Mouse (Mus musculus) embryonic facial prominence, embryonic 14.5 days (tissue): Measurements from ENCODE around the gene Gm13275. TPM values are rescaled to one million over a fixed set of nuclear protein-coding genes. Genes with fewer than 3 reads are reported as not detected.
"Not testable (repeated sequence)": the region's sequence is repeated elsewhere in the genome, so short reads cannot be mapped to it uniquely, and the experiment has no call there.

Source experiments
- ATAC-seq: fragments of 200-750 bp; cut with Nextera tagmentation; 2 replicates; pipeline ENCODE4 v1.8.0; 2017; ENCODE audit warnings: low read depth, moderate number of reproducible peaks, moderate TSS enrichment
- DNase-seq: peaks from one replicate; pipeline ENCODE4 v3.0.0-alpha.2; 2015; ENCODE audit warnings: low spot score
- H3K27ac ChIP-seq: fragments of 300-500 bp; sonication (generic); replicated peaks from 2 replicates; pipeline ENCODE4 v1.5.1; 2014; ENCODE audit warnings: low read depth, mild to moderate bottlenecking, low read length, moderate library complexity
- H3K27me3 ChIP-seq: fragments of 300-500 bp; sonication (generic); replicated peaks from 2 replicates; pipeline ENCODE4 v1.6.1; 2014; ENCODE audit warnings: low read length; ENCODE audit not compliant: control insufficient read depth, insufficient read depth
- H3K36me3 ChIP-seq: fragments of 300-500 bp; sonication (generic); 2 replicates; pipeline ENCODE4 v1.6.1; 2014; ENCODE audit warnings: low read length, mixed read lengths; ENCODE audit not compliant: control insufficient read depth, insufficient read depth
- H3K4me1 ChIP-seq: fragments of 300-500 bp; sonication (generic); 2 replicates; pipeline ENCODE4 v1.6.1; 2014; ENCODE audit warnings: antibody characterized with exemption, low read length; ENCODE audit not compliant: control insufficient read depth, insufficient read depth
- H3K4me2 ChIP-seq: fragments of 300-500 bp; sonication (generic); 2 replicates; pipeline ENCODE4 v1.6.1; 2014; ENCODE audit warnings: low read depth, mild to moderate bottlenecking, low read length, moderate library complexity, mixed read lengths
- H3K4me3 ChIP-seq: fragments of 300-500 bp; sonication (generic); 2 replicates; pipeline ENCODE4 v1.5.1; 2014; ENCODE audit warnings: low read depth, mild to moderate bottlenecking, low read length
- H3K9ac ChIP-seq: fragments of 300-500 bp; sonication (generic); 2 replicates; pipeline ENCODE4 v1.6.1; 2014; ENCODE audit warnings: low read depth, mild to moderate bottlenecking, low read length, moderate library complexity, mixed read lengths
- H3K9me3 ChIP-seq: fragments of 300-500 bp; sonication (generic); 2 replicates; pipeline ENCODE4 v1.6.1; 2016; ENCODE audit warnings: low read length; ENCODE audit not compliant: control insufficient read depth
- WGBS: fragments of 180-500 bp; shearing (Covaris S2); extraction: QIAGEN DNeasy Blood & Tissue Kit; methylation state at CpG from one replicate; pipeline ENCODE4 v1.1.7; 2014; 5-methylcytosine and 5-hydroxymethylcytosine counted together
- polyA plus RNA-seq: library from polyadenylated mRNA; unstranded; fragments of >200 nt; fragmentation: Nextera tagmentation; extraction: Ambion mirVana; gene quantifications from 2 replicates; pipeline ENCODE4 v1.2.1, GENCODE M21; 2014

The Gm13275 gene
- not detected in 2 replicates for polyA plus RNA-seq

DNA sequence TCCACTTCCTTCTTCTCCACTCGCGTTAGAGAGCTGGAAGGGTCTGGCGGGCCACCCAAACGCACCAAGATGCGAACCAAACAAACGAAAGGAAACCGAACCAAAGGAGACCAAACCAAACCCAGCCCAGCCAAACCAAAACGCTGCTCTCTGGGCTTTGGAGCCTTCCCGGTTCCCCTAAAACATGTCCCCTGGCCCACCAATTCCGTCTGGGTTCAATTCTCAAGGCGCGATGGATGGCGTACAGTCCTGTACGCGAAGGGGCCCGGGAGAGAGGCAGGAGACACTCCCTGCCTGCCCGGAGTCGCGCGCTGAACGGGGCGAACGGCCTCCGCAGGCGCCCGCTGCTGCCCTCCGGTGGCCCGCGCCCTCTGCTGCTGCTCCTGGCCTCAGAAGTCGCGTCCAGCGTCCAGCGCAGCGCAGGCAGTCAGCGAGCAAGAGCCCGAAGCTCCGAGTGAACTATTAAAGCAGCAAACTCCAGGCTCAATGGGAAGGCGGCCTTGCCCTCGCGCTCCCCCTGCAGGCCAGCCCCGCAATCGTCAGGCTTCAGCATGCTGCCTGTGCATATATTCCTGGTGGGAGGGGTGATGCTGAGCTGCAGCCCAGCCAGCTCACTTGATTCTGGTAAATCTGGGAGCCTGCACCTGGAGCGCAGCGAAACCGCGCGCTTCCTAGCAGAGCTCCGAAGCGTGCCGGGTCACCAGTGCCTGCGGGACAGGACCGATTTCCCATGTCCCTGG, at the start of gene Gm13275:
Gene Gm13275, plus strand, starts transcription at position 552 of the 740 bp plus-strand sequence.
- not testable (repeated sequence) for ATAC-seq, H3K27me3 ChIP-seq, H3K4me1 ChIP-seq, H3K4me3 ChIP-seq, H3K9ac ChIP-seq, DNase-seq, H3K27ac ChIP-seq, H3K36me3 ChIP-seq, H3K9me3 ChIP-seq, H3K4me2 ChIP-seq
- WGBS: no CpG with 5 or more reads among the region's 52 CpGs

DNA sequence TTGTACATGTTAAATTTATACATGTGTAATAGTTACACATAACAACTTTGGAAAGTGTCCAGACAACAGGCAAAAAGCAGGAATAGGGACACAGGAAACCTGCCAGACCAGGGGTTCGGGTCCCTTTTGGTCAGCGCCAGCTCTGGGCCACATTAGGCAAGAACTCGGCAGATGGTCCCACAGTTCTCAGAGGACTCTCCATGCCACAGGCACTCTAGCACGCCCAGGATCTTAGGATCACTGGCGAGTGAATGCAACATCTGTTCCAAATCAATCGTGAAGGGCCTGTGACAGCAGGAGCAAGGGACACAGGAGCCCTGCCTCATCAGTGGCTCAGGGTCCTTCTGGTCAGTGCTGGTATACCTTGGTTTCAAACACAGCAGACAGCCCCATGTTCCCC, 44.4 kb upstream of the Gm13275 start:
- no peaks in the 10 kb centered on the region for H3K4me1 ChIP-seq
- DNase-seq (no peak), ATAC-seq (no peak)
- no peaks in the 10 kb centered on the region for H3K9me3 ChIP-seq
- H3K27ac ChIP-seq: no peak overlapping the region
- H3K4me3 ChIP-seq: no peak overlapping the region
- 26% methylated on average over 6 of the region's 6 CpGs for WGBS
- no peak overlapping the region for H3K9ac ChIP-seq
- H3K4me2 ChIP-seq: no peak overlapping the region
- H3K27me3 ChIP-seq: no peaks in the 10 kb centered on the region
- H3K36me3 ChIP-seq: no peaks in the 10 kb centered on the region

DNA sequence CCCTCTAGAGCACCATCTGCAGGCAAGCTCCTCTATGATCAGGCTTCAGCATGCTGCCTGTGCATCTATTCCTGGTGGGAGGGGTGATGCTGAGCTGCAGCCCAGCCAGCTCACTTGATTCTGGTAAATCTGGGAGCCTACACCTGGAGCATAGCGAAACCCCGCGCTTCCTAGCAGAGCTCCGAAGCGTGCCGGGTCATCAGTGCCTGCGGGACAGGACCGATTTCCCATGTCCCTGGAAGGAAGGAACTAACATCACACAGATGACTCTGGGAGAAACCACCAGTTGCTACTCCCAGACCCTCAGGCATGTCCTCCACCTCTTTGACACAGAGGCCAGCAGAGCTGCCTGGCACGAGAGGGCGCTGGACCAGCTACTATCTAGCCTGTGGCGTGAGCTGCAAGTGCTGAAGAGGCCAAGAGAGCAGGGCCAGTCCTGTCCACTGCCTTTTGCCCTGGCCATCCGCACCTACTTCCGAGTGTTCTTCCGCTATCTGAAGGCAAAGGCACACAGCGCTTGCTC, 39.4 kb upstream of the Gm13275 start, which contains the start of gene Gm13271:
Gene Gm13271, plus strand, starts transcription at position 51 of the 523 bp plus-strand sequence.
- not testable (repeated sequence) for ATAC-seq, H3K9me3 ChIP-seq, H3K4me1 ChIP-seq, H3K9ac ChIP-seq, H3K4me3 ChIP-seq, DNase-seq, H3K27me3 ChIP-seq, H3K36me3 ChIP-seq, H3K4me2 ChIP-seq, H3K27ac ChIP-seq
- WGBS: 75% methylated on average over 12 of the region's 15 CpGs

DNA sequence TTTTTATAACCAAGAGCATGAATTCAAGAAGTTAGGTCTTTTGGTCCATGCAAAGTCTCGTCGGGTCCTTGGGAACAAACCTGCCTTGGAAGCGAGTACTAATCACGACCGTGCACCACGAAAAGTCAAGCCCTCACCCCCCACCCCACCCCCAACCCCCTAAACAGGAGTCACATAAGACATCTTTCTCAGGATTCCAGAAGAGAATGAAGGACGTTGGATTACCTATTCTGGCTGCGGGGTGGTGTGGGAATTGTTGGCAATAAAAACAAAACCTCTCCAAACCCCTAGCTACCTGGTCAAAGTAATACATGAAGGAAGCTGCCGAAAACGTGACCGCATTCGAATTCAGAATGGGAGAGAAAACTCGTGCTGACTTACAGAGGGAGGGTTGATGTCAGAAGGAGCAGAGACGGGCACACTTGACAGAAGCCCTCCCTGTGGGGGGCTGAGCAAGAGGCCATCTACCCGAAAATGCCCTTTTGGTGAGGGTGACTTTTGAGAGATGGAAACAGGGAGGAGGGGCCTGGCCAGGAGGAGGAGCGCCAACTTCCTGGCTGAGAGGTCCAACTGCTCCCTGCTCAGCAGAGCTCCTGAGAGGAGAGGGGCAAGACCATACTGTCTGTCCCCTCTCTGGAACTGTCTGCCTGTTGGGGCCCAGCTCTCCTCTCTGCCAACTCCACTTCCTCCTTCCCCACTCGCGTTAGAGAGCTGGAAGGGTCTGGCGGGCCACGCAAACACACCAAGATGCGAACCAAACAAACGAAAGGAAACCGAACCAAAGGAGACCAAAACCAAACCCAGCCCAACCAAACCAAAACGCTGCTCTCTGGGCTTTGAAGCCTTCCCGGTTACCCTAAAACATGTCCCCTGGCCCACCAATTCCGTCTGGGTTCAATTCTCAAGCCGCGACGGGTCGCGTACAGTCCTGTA, 37.4 kb upstream of the Gm13275 start:
- WGBS: 11% methylated on average over 28 of the region's 31 CpGs
- H3K9me3 ChIP-seq: not testable (repeated sequence)
- peak overlapping the region; percentile 68 for H3K4me2 ChIP-seq

GRCm38 (mm10) chr4:88757628-88758031, 36.7 kb upstream of the Gm13275 start:
- peak overlapping the region; percentile 49 for H3K4me3 ChIP-seq
- H3K9me3 ChIP-seq, H3K4me1 ChIP-seq, H3K27me3 ChIP-seq, H3K36me3 ChIP-seq: not testable (repeated sequence)
- ATAC-seq (peak; percentile 100), DNase-seq (peak; percentile 97)
- peak overlapping the region; percentile 68 for H3K4me2 ChIP-seq
- 0% methylated on average over 8 of the region's 21 CpGs for WGBS
- H3K27ac ChIP-seq: peak overlapping the region; percentile 93
- peak overlapping the region; percentile 75 for H3K9ac ChIP-seq

More for the DNA sequence above, 37.4 kb upstream of the Gm13275 start:
- DNase-seq: peak; percentile 14
- Histone ChIP-seq H3K9ac (peak overlapping the region; percentile 75), H3K4me3 (peak overlapping the region; percentile 49), H3K27ac (peak overlapping the region; percentile 93)
- not testable (repeated sequence) for H3K27me3 ChIP-seq, H3K4me1 ChIP-seq, H3K36me3 ChIP-seq, ATAC-seq

DNA sequence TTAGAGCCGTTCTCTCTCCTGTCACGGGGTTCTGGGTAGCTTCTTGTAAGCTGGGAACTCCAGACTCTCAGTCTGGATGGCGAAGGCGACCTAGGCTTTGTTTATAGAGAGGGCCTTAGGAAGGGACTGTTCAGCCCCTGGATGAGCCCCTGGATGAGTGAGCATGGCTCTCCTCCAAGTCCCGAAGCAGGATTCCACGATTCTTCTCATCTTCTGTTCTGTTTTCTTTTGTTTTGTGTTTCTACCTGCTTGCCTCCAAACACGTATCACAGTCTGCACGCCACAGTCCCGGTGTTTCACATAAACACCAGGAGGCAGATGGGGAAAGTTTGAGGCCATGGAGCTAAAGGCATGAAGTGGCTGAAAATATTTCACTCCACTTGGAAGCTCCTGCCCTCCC, 35.5 kb upstream of the Gm13275 start:
- H3K4me3 ChIP-seq, H3K36me3 ChIP-seq, H3K4me2 ChIP-seq, H3K27me3 ChIP-seq, ATAC-seq, DNase-seq, H3K27ac ChIP-seq, H3K9me3 ChIP-seq, H3K4me1 ChIP-seq, H3K9ac ChIP-seq: not testable (repeated sequence)
- WGBS: 89% methylated on average over 7 of the region's 9 CpGs

DNA sequence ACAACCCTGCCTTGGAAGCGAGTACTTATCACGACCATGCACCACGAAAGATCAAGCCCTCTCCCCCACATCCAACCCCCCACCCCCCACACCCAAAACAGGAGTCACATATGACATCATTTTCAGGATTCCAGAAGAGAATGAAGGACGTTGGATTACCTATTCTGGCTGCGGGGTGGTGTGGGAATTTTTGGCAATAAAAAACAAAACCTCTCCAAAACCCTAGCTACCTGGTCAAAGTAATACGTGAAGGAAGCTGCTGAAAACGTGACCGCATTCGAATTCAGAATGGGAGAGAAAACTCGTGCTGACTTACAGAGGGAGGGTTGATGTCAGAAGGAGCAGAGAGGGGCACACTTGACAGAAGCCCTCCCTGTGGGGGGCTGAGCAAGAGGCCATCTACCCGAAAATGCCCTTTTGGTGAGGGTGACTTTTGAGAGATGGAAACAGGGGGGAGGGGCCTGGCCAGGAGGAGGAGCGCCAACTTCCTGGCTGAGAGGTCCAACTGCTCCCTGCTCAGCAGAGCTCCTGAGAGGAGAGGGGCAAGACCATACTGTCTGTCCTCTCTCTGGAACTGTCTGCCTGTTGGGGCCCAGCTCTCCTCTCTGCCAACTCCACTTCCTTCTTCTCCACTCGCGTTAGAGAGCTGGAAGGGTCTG, 34.5 kb upstream of the Gm13275 start, which contains the start of gene Gm13283:
Gene Gm13283, plus strand, starts transcription at position 510 of the 659 bp plus-strand sequence.
- ATAC-seq: not testable (repeated sequence)

DNA sequence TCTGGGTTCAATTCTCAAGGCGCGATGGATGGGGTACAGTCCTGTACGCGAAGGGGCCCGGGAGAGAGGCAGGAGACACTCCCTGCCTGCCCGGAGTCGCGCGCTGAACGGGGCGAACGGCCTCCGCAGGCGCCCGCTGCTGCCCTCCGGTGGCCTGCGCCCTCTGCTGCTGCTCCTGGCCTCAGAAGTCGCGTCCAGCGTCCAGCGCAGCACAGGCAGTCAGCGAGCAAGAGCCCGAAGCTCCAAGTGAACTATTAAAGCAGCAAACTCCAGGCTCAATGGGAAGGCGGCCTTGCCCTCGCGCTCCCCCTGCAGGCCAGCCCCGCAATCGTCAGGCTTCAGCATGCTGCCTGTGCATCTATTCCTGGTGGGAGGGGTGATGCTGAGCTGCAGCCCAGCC, 33.9 kb upstream of the Gm13275 start:
- H3K27me3 ChIP-seq, H3K4me1 ChIP-seq, ATAC-seq, H3K36me3 ChIP-seq, H3K9me3 ChIP-seq: not testable (repeated sequence)
- Histone ChIP-seq H3K4me3 (peak overlapping the region; percentile 34), H3K9ac (peak overlapping the region; percentile 53; the same call in 1 of the 2 replicates), H3K4me2 (peak overlapping the region; percentile 51), H3K27ac (peak overlapping the region; percentile 39; the same call in 1 of the 2 replicates)
- WGBS: 0% methylated on average over 10 of the region's 28 CpGs
- peak; percentile 92 for DNase-seq

More for the DNA sequence above, 34.5 kb upstream of the Gm13275 start, which contains the start of gene Gm13283:
- H3K9me3 ChIP-seq, H3K36me3 ChIP-seq, H3K27me3 ChIP-seq, H3K4me1 ChIP-seq, DNase-seq: not testable (repeated sequence)
- H3K4me2 ChIP-seq: peak within 1 kb of the TSS; percentile 51
- H3K4me3 ChIP-seq: peak within 1 kb of the TSS; percentile 34
- H3K9ac ChIP-seq: peak within 1 kb of the TSS; percentile 53; the same call in 1 of the 2 replicates
- WGBS: 24% methylated on average over 8 of the region's 14 CpGs
- peak within 1 kb of the TSS; percentile 39; the same call in 1 of the 2 replicates for H3K27ac ChIP-seq
